Mouse (Mus musculus) G1E (cell line): ENCODE results near the gene Tax1bp3. TPM values are rescaled to one million over a fixed set of nuclear protein-coding genes. Genes with fewer than 3 reads are reported as not detected.

ENCODE experiments used
- ATAC-seq: 2 replicates; pipeline ENCODE4 v1.8.0; 2016; ENCODE audit warnings: mild to moderate bottlenecking; ENCODE audit not compliant: insufficient number of reproducible peaks, poor library complexity, low FRiP score, severe bottlenecking; ENCODE audit errors: extremely low read depth
- DNase-seq: peaks from one replicate; pipeline ENCODE4 v3.0.0; 2012; ENCODE audit warnings: low spot score
- H3K27me3 ChIP-seq: 2 replicates; pipeline ENCODE4 v1.6.1; 2012; ENCODE audit warnings: mild to moderate bottlenecking, low read length, inconsistent platforms; ENCODE audit not compliant: insufficient read depth
- H3K36me3 ChIP-seq: replicated peaks from 2 replicates; pipeline ENCODE3; 2012; ENCODE audit warnings: mild to moderate bottlenecking, inconsistent platforms
- H3K4me1 ChIP-seq: 2 replicates; pipeline ENCODE4 v1.6.1; 2012; ENCODE audit warnings: low read depth, low read length, inconsistent platforms, mixed read lengths; ENCODE audit not compliant: insufficient read depth
- H3K4me3 ChIP-seq: 2 replicates; pipeline ENCODE4 v1.5.1; 2012; ENCODE audit warnings: low read depth, mild to moderate bottlenecking, inconsistent platforms, low read length, moderate library complexity, mixed read lengths
- H3K9me3 ChIP-seq: replicated peaks from 2 replicates; pipeline ENCODE4 v1.6.1; 2012; ENCODE audit warnings: inconsistent platforms
- CTCF ChIP-seq: IDR thresholded peaks from 2 replicates; pipeline ENCODE4 v1.5.1; 2012; ENCODE audit warnings: low read depth, low read length, inconsistent platforms, mixed read lengths
- GATA1 ChIP-seq: IDR thresholded peaks from 2 replicates; pipeline ENCODE4 v1.6.1; 2012; ENCODE audit warnings: borderline replicate concordance, low read length, inconsistent platforms, mixed read lengths
- GATA2 ChIP-seq: IDR thresholded peaks from 2 replicates; pipeline ENCODE4 v1.6.1; 2012; ENCODE audit warnings: low read depth, low read length, inconsistent platforms, borderline replicate concordance
- POLR2AphosphoS5 ChIP-seq: IDR thresholded peaks from 2 replicates; pipeline ENCODE4 v1.6.1; 2012; ENCODE audit warnings: low read depth, low read length, inconsistent platforms; ENCODE audit not compliant: insufficient replicate concordance
- TAL1 ChIP-seq: conservative IDR thresholded peaks from 2 replicates; pipeline ENCODE4 v1.6.1; 2012; ENCODE audit warnings: low read depth, low read length, inconsistent platforms, mixed read lengths
- polyA plus RNA-seq: library from polyadenylated mRNA; stranded (reverse); fragments of >175 nt; gene quantifications from 2 replicates; pipeline ENCODE4 v1.2.3, GENCODE M21; 2012
- total RNA-seq, 2 experiments: library from RNA; stranded (forward) in 1 of 2; stranded (reverse) in 1 of 2; fragments of 200-1000 nt in 1 of 2; fragments of >200 nt in 1 of 2; fragmentation: Nextera tagmentation in 1 of 2; gene quantifications; 2 replicates each; pipeline ENCODE4 v1.2.3; 2014 to 2017

Gene Tax1bp3
- total and polyA plus RNA-seq, 3 experiments = 9.0 to 17.8 (median 9.2) TPM

DNA sequence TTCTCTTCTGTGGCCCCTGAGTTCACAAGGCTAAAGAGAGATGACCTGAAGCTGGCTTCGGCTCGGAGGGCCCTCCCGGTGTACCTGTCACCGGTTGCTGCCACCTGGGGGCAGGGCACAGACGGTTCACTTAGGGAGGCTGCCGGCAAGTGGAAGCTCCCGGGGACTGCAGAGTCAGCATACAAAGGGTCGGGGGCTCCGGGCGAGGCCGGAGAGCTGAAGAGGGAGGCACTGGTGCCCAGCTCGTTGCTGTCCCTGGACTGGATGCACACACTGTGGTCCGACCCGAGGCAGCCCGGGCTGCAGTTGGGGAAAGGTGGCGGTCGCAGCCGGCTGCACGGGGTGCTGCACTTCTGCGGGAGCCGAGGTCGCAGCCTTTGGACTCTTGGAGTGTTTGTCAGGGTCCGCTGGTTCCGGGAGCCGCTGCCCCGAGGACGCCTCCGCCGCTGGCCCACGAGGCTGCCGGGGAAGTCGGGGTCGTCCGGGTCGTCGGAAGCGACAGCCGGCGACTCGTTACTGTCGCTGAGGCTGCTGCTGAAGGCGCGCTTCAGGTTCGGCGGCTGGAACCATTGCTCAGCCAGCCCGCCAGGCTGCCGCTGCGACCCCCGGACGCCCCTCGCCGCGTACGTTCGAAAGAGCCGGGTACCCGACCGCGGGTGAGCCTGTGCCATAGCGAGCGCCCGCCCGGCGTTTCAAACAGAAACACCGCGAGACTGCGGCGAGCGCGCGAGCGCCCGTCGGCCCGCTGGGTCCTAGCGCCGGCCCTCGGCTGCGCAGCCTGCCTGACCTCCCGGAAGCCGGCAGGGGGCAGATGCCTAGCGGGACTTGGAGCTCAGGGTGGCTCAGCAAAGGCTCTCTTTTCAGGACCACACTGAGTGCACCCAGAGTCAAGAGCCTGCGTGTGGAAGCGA is 39.0 kb upstream of the Tax1bp3 start, which contains the start of gene Haspin:
Gene Haspin (minus strand): TSS at position 704 of the 911 bp plus-strand sequence.
- Histone ChIP-seq H3K4me3 (peak within 1 kb of the TSS; percentile 98), H3K27me3 (peaks cover 3% of the 10 kb centered on the region; the same call in 1 of the 2 replicates), H3K36me3 (peaks cover 30% of the 10 kb centered on the region), H3K4me1 (peaks cover 45% of the 10 kb centered on the region), H3K9me3 (no peaks in the 10 kb centered on the region)
- no peak for TF ChIP-seq POLR2AphosphoS5
- TF ChIP-seq GATA2 = no peak
- peak; percentile 65 for TF ChIP-seq CTCF
- peak; percentile 95 for DNase-seq
- ATAC-seq = peak; percentile 76

DNA sequence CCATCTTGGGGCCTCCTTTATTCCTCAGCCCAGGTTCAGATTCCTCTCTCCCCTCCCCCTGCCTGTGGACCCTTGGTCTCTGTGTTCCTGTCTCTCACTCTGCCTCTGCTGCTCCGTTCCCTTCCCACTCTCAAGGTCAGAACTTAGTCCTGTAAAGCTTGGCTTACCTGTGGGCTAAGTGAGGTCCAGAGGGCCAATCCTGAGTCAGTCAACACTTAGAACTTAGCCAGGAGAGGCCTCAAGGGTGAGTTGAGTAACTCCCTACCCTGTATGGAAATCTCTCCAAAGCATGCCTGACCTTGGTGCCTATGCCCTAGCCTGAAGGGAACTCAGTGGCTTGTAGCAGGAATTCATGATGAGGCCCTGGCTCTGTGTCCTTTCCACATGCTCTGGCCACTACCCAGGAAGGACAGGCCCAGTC is 32.6 kb upstream of the Tax1bp3 start:
- ATAC-seq (no peak), DNase-seq (no peak)
- H3K4me3 ChIP-seq = no peak overlapping the region
- no peaks in the 10 kb centered on the region for H3K36me3 ChIP-seq
- H3K27me3 ChIP-seq = peaks cover 32% of the 10 kb centered on the region
- TF ChIP-seq TAL1 (no peak), GATA1 (no peak), CTCF (no peak), POLR2AphosphoS5 (no peak)
- H3K9me3 ChIP-seq = no peaks in the 10 kb centered on the region
- H3K4me1 ChIP-seq = no peaks in the 10 kb centered on the region

GRCm38 (mm10) chr11:73146026-73146974 is 30.6 kb upstream of the Tax1bp3 start:
- no peak for TF ChIP-seq TAL1
- H3K4me1 ChIP-seq = no peaks in the 10 kb centered on the region
- no peak for ATAC-seq
- peaks cover 34% of the 10 kb centered on the region for H3K27me3 ChIP-seq
- H3K36me3 ChIP-seq = no peaks in the 10 kb centered on the region
- H3K4me3 ChIP-seq = no peak overlapping the region
- no peak for DNase-seq
- H3K9me3 ChIP-seq = no peaks in the 10 kb centered on the region

DNA sequence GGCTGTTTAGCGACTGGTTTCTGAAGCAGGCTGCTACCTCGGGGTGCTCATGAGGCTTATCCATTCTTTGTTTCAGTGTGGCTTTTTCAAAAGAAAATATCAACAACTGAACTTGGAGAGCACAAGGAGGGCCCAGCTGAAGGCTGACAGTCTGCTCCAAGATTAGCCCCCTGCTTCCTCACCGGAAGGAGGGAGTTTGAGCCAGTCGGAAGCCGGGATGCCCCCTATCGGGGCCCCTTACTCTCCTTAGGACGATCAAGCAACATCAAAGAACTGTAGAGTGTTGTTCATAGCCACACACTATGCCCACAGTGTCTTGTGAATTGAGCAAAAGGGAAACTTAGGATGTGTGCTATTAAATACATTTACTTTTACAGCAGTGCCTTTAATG is 29.9 kb upstream of the Tax1bp3 start:
- H3K4me3 ChIP-seq = no peak overlapping the region
- ATAC-seq = no peak
- no peak for DNase-seq
- no peaks in the 10 kb centered on the region for H3K36me3 ChIP-seq
- peaks cover 34% of the 10 kb centered on the region for H3K27me3 ChIP-seq
- TF ChIP-seq POLR2AphosphoS5 (no peak), GATA1 (no peak), CTCF (no peak), GATA2 (no peak), TAL1 (no peak)
- no peaks in the 10 kb centered on the region for H3K4me1 ChIP-seq
- no peaks in the 10 kb centered on the region for H3K9me3 ChIP-seq

DNA sequence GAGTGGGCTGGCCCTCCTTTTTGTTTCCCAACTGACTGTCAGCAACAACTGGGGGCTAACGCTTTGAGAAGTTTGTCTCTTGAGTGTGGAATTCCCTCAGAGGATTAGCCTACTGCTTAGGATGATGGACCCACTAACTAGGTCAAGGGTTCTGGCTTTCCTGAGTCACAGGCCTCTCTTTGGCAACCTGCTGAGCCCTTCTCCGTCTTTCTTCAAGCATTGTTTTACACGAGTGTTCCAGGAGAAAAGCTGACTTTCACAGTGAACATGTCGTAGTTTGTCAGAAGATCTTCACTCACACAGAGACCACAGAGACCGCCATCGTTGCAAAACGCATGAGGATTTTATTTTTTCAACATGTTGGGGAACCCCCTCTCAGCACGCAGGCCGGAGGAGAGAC is 28.7 kb upstream of the Tax1bp3 start:
- TF ChIP-seq POLR2AphosphoS5 = no peak
- TF ChIP-seq CTCF = no peak
- TF ChIP-seq TAL1 = no peak
- no peak for TF ChIP-seq GATA1
- TF ChIP-seq GATA2 = no peak
- Histone ChIP-seq H3K9me3 (no peaks in the 10 kb centered on the region), H3K27me3 (peaks cover 33% of the 10 kb centered on the region), H3K4me3 (no peak overlapping the region), H3K4me1 (no peaks in the 10 kb centered on the region), H3K36me3 (no peaks in the 10 kb centered on the region)
- ATAC-seq = no peak
- DNase-seq = no peak

DNA sequence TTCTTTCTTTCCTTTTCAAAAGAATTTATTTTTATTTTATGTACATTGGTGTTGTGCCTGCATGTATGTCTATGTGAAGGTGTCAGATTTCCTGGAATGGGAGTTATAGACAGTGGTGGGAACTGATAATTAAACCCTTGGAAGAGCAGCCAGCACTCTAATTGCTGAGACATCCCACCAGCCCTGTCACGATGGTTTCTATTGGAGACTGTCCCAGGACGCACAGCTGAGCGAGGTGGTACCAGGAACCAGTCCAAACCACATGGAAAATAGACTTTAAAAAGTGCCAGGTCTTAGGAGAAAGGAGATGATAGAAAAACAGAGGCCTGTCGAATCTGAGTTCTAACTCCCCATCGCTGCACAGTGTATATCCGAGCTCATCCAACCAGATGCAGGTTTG is 21.8 kb upstream of the Tax1bp3 start:
- Histone ChIP-seq H3K4me1 (no peaks in the 10 kb centered on the region), H3K9me3 (no peaks in the 10 kb centered on the region), H3K36me3 (no peaks in the 10 kb centered on the region), H3K27me3 (peaks cover 38% of the 10 kb centered on the region), H3K4me3 (no peak overlapping the region)
- no peak for TF ChIP-seq GATA2
- TF ChIP-seq TAL1 = no peak
- TF ChIP-seq POLR2AphosphoS5 = no peak
- TF ChIP-seq GATA1 = no peak
- TF ChIP-seq CTCF = no peak
- no peak for ATAC-seq
- no peak for DNase-seq
